Mouse (Mus musculus) liver, postnatal 0 days (tissue): ENCODE data around the gene Camkv.

Source experiments
- CTCF ChIP-seq: sonication (generic); IDR thresholded peaks from 2 replicates; pipeline ENCODE4 v1.5.1; 2016; ENCODE audit warnings: antibody characterized with exemption, low read depth
- EP300 ChIP-seq: IDR thresholded peaks from 2 replicates; pipeline ENCODE4 v1.6.1; 2016; ENCODE audit warnings: antibody characterized with exemption, low read depth, mild to moderate bottlenecking

- TF ChIP-seq CTCF (no peak), EP300 (no peak)
Observed at GRCm38 (mm10) chr9:107907801-107908120, 27.7 kb upstream of the Camkv start.
